Mouse (Mus musculus) CH12.LX (cell line): ENCODE measurements around the gene Slc9b2. TPM values are rescaled to one million over a fixed set of nuclear protein-coding genes. Genes with fewer than 3 reads are reported as not detected.

Source experiments
- DNase-seq: peaks from one replicate; pipeline ENCODE4 v3.0.0-alpha.2; 2013; ENCODE audit errors: extremely low read depth
- H3K27ac ChIP-seq: 2 replicates; pipeline ENCODE4 v1.5.1; 2012; ENCODE audit warnings: low read depth, mild to moderate bottlenecking, control low read depth, moderate library complexity; ENCODE audit not compliant: insufficient read depth
- H3K27me3 ChIP-seq: replicated peaks from 2 replicates; pipeline ENCODE3; 2012; ENCODE audit warnings: inconsistent platforms
- H3K36me3 ChIP-seq, 2 experiments: replicated peaks in 1 of 2; 2 replicates each; pipeline versions ENCODE3 to v1.6.1; 2012; ENCODE audit warnings: inconsistent platforms in 1 of 2, low read length in 1 of 2, mild to moderate bottlenecking in 1 of 2, mixed read lengths in 1 of 2, moderate library complexity in 1 of 2; ENCODE audit not compliant: control insufficient read depth in 1 of 2, insufficient read depth in 1 of 2
- H3K4me1 ChIP-seq, 2 experiments: 2 replicates each; pipeline ENCODE4 v1.6.1; 2012; ENCODE audit warnings: inconsistent platforms in 1 of 2, moderate library complexity in 1 of 2; ENCODE audit not compliant: insufficient read depth in 2 of 2, control insufficient read depth in 1 of 2
- H3K4me2 ChIP-seq: 2 replicates; pipeline ENCODE4 v1.6.1; 2012; ENCODE audit warnings: low read depth, mild to moderate bottlenecking, control low read depth; ENCODE audit not compliant: poor library complexity, insufficient read depth, severe bottlenecking
- H3K4me3 ChIP-seq, 3 experiments: fragments of 150-350 bp in 1 of 3; sonication (generic) in 1 of 3; replicated peaks in 1 of 3; 2 replicates each; pipeline versions ENCODE3 to v1.5.1; 2011 to 2012; ENCODE audit warnings: low read depth in 2 of 3, low read length in 2 of 3, mild to moderate bottlenecking in 2 of 3, moderate library complexity in 2 of 3, control low read depth in 1 of 3, improper control_type of control experiment in 1 of 3, inconsistent platforms in 1 of 3, mixed read lengths in 1 of 3; ENCODE audit not compliant: poor library complexity in 1 of 3
- H3K79me2 ChIP-seq: replicated peaks from 2 replicates; pipeline ENCODE4 v1.6.1; 2012; ENCODE audit warnings: mild to moderate bottlenecking, moderate library complexity; ENCODE audit not compliant: control insufficient read depth, poor library complexity, insufficient read depth, severe bottlenecking; ENCODE audit errors: extremely low read depth
- H3K9ac ChIP-seq: 2 replicates; pipeline ENCODE4 v1.6.1; 2012; ENCODE audit warnings: low read depth, mild to moderate bottlenecking, control low read depth, moderate library complexity; ENCODE audit not compliant: insufficient read depth
- H3K9me3 ChIP-seq: replicated peaks from 2 replicates; pipeline ENCODE3; 2012; ENCODE audit warnings: low read length, inconsistent platforms, mixed read lengths
- CHD1 ChIP-seq: IDR thresholded peaks from 2 replicates; pipeline ENCODE4 v1.6.1; 2012; ENCODE audit warnings: low read depth, low read length, improper control_type of control experiment, inconsistent platforms
- CTCF ChIP-seq, 2 experiments: IDR thresholded peaks in 1 of 2; conservative IDR thresholded peaks in 1 of 2; 2 replicates each; pipeline ENCODE4 v1.5.1; 2011 to 2012; ENCODE audit warnings: low read depth in 2 of 2, low read length in 2 of 2, improper control_type of control experiment in 1 of 2, inconsistent platforms in 1 of 2, mild to moderate bottlenecking in 1 of 2, moderate library complexity in 1 of 2
- ELF1 ChIP-seq: IDR thresholded peaks from 2 replicates; pipeline ENCODE4 v1.6.1; 2014; ENCODE audit warnings: low read depth, mild to moderate bottlenecking, inconsistent platforms, low read length, improper control_type of control experiment
- ETS1 ChIP-seq: conservative IDR thresholded peaks from 2 replicates; pipeline ENCODE4 v1.6.1; 2012; ENCODE audit warnings: low read depth, mild to moderate bottlenecking, inconsistent platforms, low read length, improper control_type of control experiment, moderate library complexity
- HCFC1 ChIP-seq: IDR thresholded peaks from 2 replicates; pipeline ENCODE4 v1.6.1; 2012; ENCODE audit warnings: low read depth, mild to moderate bottlenecking, inconsistent platforms, low read length, improper control_type of control experiment
- IRF4 ChIP-seq: IDR thresholded peaks from 2 replicates; pipeline ENCODE4 v1.6.1; 2014; ENCODE audit warnings: low read depth, mild to moderate bottlenecking, inconsistent platforms, low read length, improper control_type of control experiment
- JUN ChIP-seq: IDR thresholded peaks from 2 replicates; pipeline ENCODE4 v1.6.1; 2011; ENCODE audit warnings: low read depth, mild to moderate bottlenecking, low read length, improper control_type of control experiment, moderate library complexity; ENCODE audit not compliant: insufficient read depth
- JUND ChIP-seq: conservative IDR thresholded peaks from 2 replicates; pipeline ENCODE4 v1.6.1; 2011; ENCODE audit warnings: low read depth, low read length, improper control_type of control experiment
- MAFK ChIP-seq: IDR thresholded peaks from 2 replicates; pipeline ENCODE4 v1.6.1; 2011; ENCODE audit warnings: low read length, improper control_type of control experiment; ENCODE audit not compliant: insufficient replicate concordance
- MAZ ChIP-seq: IDR thresholded peaks from 2 replicates; pipeline ENCODE4 v1.6.1; 2012; ENCODE audit warnings: low read depth, mild to moderate bottlenecking, inconsistent platforms, low read length, improper control_type of control experiment, moderate library complexity
- MEF2A ChIP-seq: IDR thresholded peaks from 2 replicates; pipeline ENCODE4 v1.6.1; 2014; ENCODE audit warnings: low read depth, mild to moderate bottlenecking, inconsistent platforms, low read length, improper control_type of control experiment, borderline replicate concordance
- MYC ChIP-seq: IDR thresholded peaks from 2 replicates; pipeline ENCODE4 v1.6.1; 2011; ENCODE audit warnings: low read depth, mild to moderate bottlenecking, improper control_type of control experiment, low read length
- NRF1 ChIP-seq: IDR thresholded peaks from 2 replicates; pipeline ENCODE4 v1.6.1; 2014; ENCODE audit warnings: low read depth, mild to moderate bottlenecking, inconsistent platforms, low read length, improper control_type of control experiment, moderate library complexity
- SIN3A ChIP-seq: IDR thresholded peaks from 2 replicates; pipeline ENCODE4 v1.6.1; 2012; ENCODE audit warnings: low read length, improper control_type of control experiment, inconsistent platforms
- SMC3 ChIP-seq: IDR thresholded peaks from 2 replicates; pipeline ENCODE4 v1.6.1; 2011; ENCODE audit warnings: low read depth, low read length, improper control_type of control experiment
- USF2 ChIP-seq: conservative IDR thresholded peaks from 2 replicates; pipeline ENCODE4 v1.6.1; 2011; ENCODE audit warnings: low read depth, low read length, improper control_type of control experiment
- dilution Hi-C: fragments of 300-500 bp; cut with MboI; formaldehyde crosslinking; loops from 2 replicates; pipeline ENCODE4 v1.14.3; 2020; ENCODE audit warnings: low sequenced_read_pairs; ENCODE audit not compliant: extremely low pct_unique_long_range_greater_than_20kb, extremely low pct_ligation_motif_present
- in situ Hi-C: fragments of 300-500 bp; cut with MboI; formaldehyde crosslinking; loops from 3 replicates; pipeline ENCODE4 v1.14.3; 2019; ENCODE audit warnings: low sequenced_read_pairs, low pct_ligation_motif_present, low pct_unique_long_range_greater_than_20kb, mixed read lengths
- polyA plus RNA-seq: library from polyadenylated mRNA; unstranded; fragments of >175 nt; gene quantifications from 2 replicates; pipeline ENCODE4 v1.2.1, GENCODE M21; 2012; ENCODE audit warnings: low read depth; ENCODE audit not compliant: insufficient read length
- total RNA-seq, 2 experiments: library from RNA; depleted of rRNA; stranded (reverse); fragments of 300-350 nt in 1 of 2; fragments of >200 nt in 1 of 2; gene quantifications; 2 replicates each; pipeline ENCODE4 v1.2.3; 2012 to 2014

Gene Slc9b2
- total and polyA plus RNA-seq, 3 experiments: 1.4 to 4.2 (median 2.8) TPM

GRCm38 (mm10) chr3:135281701-135282100 lies 25.8 kb upstream of the Slc9b2 start:
- Histone ChIP-seq H3K79me2 (no peaks in the 10 kb centered on the region), H3K4me1 (peaks cover 2 to 12% of the 10 kb centered on the region in 2 experiments; a peak in 2 of 4 replicates), H3K9me3 (peaks cover 5% of the 10 kb centered on the region), H3K27ac (no peak overlapping the region), H3K4me3 (no peak overlapping the region), H3K4me2 (peak overlapping the region; percentile 35; the same call in 1 of the 2 replicates), H3K9ac (no peak overlapping the region; the same call in 1 of the 2 replicates), H3K36me3 (no peaks in the 10 kb centered on the region), H3K27me3 (no peaks in the 10 kb centered on the region)
- no peak for TF ChIP-seq SIN3A
- in situ Hi-C loops (loop anchor here (5.0 kb wide), 1 partner anchor 301 kb away; no protein-coding TSS in a partner anchor), dilution Hi-C loops (no loop called here)
- DNase-seq: no peak

GRCm38 (mm10) chr3:135285256-135285655 lies 22.2 kb upstream of the Slc9b2 start:
- H3K79me2 ChIP-seq: no peaks in the 10 kb centered on the region
- H3K27me3 ChIP-seq: no peaks in the 10 kb centered on the region
- no peak overlapping the region for H3K9ac ChIP-seq
- no peak overlapping the region for H3K4me3 ChIP-seq
- dilution Hi-C loops: no loop called here
- H3K27ac ChIP-seq: no peak overlapping the region
- DNase-seq: no peak
- in situ Hi-C loops: no loop called here
- no peak overlapping the region for H3K4me2 ChIP-seq
- H3K9me3 ChIP-seq: no peaks in the 10 kb centered on the region
- TF ChIP-seq CTCF (conservative IDR thresholded peaks at IDR 0.05 in 1 of 2, IDR thresholded peaks at IDR 0.05 in 1 of 2; ENCODE audit: low read depth in 2 of 2, low read length in 2 of 2): no peak
- no peak for TF ChIP-seq MEF2A
- no peak for TF ChIP-seq HCFC1
- no peak for TF ChIP-seq JUND
- no peak for TF ChIP-seq ELF1
- TF ChIP-seq ETS1: no peak
- H3K4me1 ChIP-seq: peaks cover 2 to 10% of the 10 kb centered on the region in 2 experiments; a peak in 2 of 4 replicates
- H3K36me3 ChIP-seq: no peaks in the 10 kb centered on the region

- Histone ChIP-seq H3K9me3 (no peaks in the 10 kb centered on the region), H3K4me2 (no peak overlapping the region), H3K79me2 (no peaks in the 10 kb centered on the region), H3K27me3 (no peaks in the 10 kb centered on the region), H3K4me3 (no peak overlapping the region), H3K9ac (no peak overlapping the region), H3K27ac (no peak overlapping the region), H3K36me3 (no peaks in the 10 kb centered on the region), H3K4me1 (peaks cover 2 to 5% of the 10 kb centered on the region in 2 experiments; a peak in 2 of 4 replicates)
- dilution Hi-C loops (no loop called here), in situ Hi-C loops (no loop called here)
- DNase-seq: no peak
- TF ChIP-seq MAZ (no peak), ETS1 (no peak), CHD1 (no peak), HCFC1 (no peak), MAFK (no peak), CTCF (conservative IDR thresholded peaks at IDR 0.05 in 1 of 2, IDR thresholded peaks at IDR 0.05 in 1 of 2; ENCODE audit: low read depth in 2 of 2, low read length in 2 of 2) (no peak), JUN (no peak), SMC3 (no peak), IRF4 (no peak), USF2 (no peak), NRF1 (no peak), MYC (no peak), SIN3A (no peak)
Observed at GRCm38 (mm10) chr3:135285807-135286206, 21.7 kb upstream of the Slc9b2 start.
